Mouse (Mus musculus) G1E (cell line): ENCODE data around the gene Ttc25.

ENCODE experiments used
- CTCF ChIP-seq: IDR thresholded peaks from 2 replicates; pipeline ENCODE4 v1.5.1; 2012; ENCODE audit warnings: low read depth, low read length, inconsistent platforms, mixed read lengths
- POLR2AphosphoS5 ChIP-seq: IDR thresholded peaks from 2 replicates; pipeline ENCODE4 v1.6.1; 2012; ENCODE audit warnings: low read depth, low read length, inconsistent platforms; ENCODE audit not compliant: insufficient replicate concordance
- TAL1 ChIP-seq: conservative IDR thresholded peaks from 2 replicates; pipeline ENCODE4 v1.6.1; 2012; ENCODE audit warnings: low read depth, low read length, inconsistent platforms, mixed read lengths

GRCm38 (mm10) chr11:100568692-100569091, 23.3 kb downstream of the Ttc25 start:
- TF ChIP-seq CTCF (no peak), TAL1 (no peak), POLR2AphosphoS5 (no peak)
